Mouse (Mus musculus): Measurements from ENCODE around the gene Kat14. TPM values are rescaled to one million over a fixed set of nuclear protein-coding genes. Genes with fewer than 3 reads are reported as not detected.

The Kat14 gene
- polyA plus RNA-seq, 1 experiment = 0.91 TPM

- Histone ChIP-seq H3K9me3 (ENCODE audit: control insufficient read depth, low read length) (no peaks in the 10 kb centered on the region), H3K4me1 (ENCODE audit: control insufficient read depth) (no peaks in the 10 kb centered on the region), H3K36me3 (ENCODE audit: control insufficient read depth) (no peaks in the 10 kb centered on the region), H3K27me3 (ENCODE audit: control insufficient read depth) (no peaks in the 10 kb centered on the region), H3K4me3 (replicated peaks) (no peak overlapping the region)
- TF ChIP-seq GATA1 (IDR thresholded peaks at IDR 0.05; ENCODE audit: low read length) (no peak), TAL1 (IDR thresholded peaks at IDR 0.05; ENCODE audit: low read length) (no peak)
Observed at GRCm38 (mm10) chr2:144431286-144431825, 62.6 kb downstream of the Kat14 start.

DNA sequence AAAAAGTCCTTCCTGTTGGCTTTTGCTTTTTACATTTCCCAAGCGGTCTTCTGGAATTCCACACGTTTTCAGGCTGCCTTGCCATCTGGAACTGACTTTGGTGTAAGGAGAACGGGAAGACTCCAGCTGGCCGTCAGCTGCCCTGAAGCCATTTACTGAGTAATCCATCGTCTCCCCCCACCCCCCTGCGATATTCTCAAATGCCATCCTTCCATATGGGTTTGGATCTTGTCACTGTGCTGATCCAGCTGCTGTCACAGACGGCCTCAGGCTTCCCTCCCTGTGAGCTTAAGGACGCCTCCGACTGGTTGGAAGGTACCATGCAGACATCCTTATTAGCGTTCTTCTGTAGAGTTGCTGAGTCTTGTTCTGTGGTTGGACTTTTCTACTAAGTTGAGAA lies 66.9 kb downstream of the Kat14 start:
- Histone ChIP-seq H3K4me1 (ENCODE audit: control insufficient read depth) (no peaks in the 10 kb centered on the region), H3K36me3 (ENCODE audit: control insufficient read depth) (no peaks in the 10 kb centered on the region), H3K27me3 (ENCODE audit: control insufficient read depth) (no peaks in the 10 kb centered on the region), H3K9me3 (ENCODE audit: control insufficient read depth, low read length) (no peaks in the 10 kb centered on the region), H3K4me3 (replicated peaks) (no peak overlapping the region)
- TF ChIP-seq GATA1 (IDR thresholded peaks at IDR 0.05; ENCODE audit: low read length) = no peak
- TF ChIP-seq TAL1 (IDR thresholded peaks at IDR 0.05; ENCODE audit: low read length) = no peak

- Histone ChIP-seq H3K4me3 (replicated peaks) (no peak overlapping the region), H3K27me3 (ENCODE audit: control insufficient read depth) (no peaks in the 10 kb centered on the region), H3K4me1 (ENCODE audit: control insufficient read depth) (no peaks in the 10 kb centered on the region), H3K36me3 (ENCODE audit: control insufficient read depth) (no peaks in the 10 kb centered on the region), H3K9me3 (ENCODE audit: control insufficient read depth, low read length) (no peaks in the 10 kb centered on the region)
- TF ChIP-seq TAL1 (IDR thresholded peaks at IDR 0.05; ENCODE audit: low read length) (no peak), GATA1 (IDR thresholded peaks at IDR 0.05; ENCODE audit: low read length) (no peak)
Observed at GRCm38 (mm10) chr2:144438424-144438823, 69.6 kb downstream of the Kat14 start.

DNA sequence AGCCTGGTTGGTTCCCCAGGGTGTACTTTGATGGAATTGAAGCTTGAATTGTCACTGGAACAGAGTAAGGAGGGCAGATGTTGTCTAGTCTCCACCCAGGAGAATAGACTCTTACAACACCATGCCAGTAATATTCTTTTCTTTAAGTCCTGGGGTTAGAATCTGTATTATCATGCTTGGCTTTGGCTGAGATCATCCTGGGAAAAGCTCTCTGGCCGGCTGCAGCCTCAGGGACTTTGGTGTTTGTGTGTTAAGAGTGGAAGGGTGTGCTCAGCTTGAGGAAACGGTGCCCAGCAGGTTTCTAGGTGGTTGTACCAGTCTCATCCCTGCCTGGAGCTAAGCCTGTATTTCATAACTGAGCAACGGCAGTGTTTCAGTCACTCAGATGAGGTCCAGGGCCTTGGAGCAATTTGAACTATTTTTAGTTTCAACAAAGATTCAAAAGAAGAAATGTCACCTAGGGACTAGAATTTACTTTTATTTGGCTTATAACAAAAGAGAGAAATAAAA lies 70.5 kb downstream of the Kat14 start:
- no peaks in the 10 kb centered on the region for H3K9me3 ChIP-seq (ENCODE audit: control insufficient read depth, low read length)

GRCm38 (mm10) chr2:144441386-144441915 lies 72.7 kb downstream of the Kat14 start:
- TF ChIP-seq GATA1 (IDR thresholded peaks at IDR 0.05; ENCODE audit: low read length) (no peak), TAL1 (IDR thresholded peaks at IDR 0.05; ENCODE audit: low read length) (no peak)
- Histone ChIP-seq H3K27me3 (ENCODE audit: control insufficient read depth) (no peaks in the 10 kb centered on the region), H3K4me1 (ENCODE audit: control insufficient read depth) (peaks cover 4% of the 10 kb centered on the region; the same call in 1 of the 2 replicates), H3K4me3 (replicated peaks) (no peak overlapping the region), H3K9me3 (ENCODE audit: control insufficient read depth, low read length) (no peaks in the 10 kb centered on the region), H3K36me3 (ENCODE audit: control insufficient read depth) (no peaks in the 10 kb centered on the region)

More for the DNA sequence above, 70.5 kb downstream of the Kat14 start:
- H3K27me3 ChIP-seq (ENCODE audit: control insufficient read depth) = no peaks in the 10 kb centered on the region
- no peaks in the 10 kb centered on the region for H3K4me1 ChIP-seq (ENCODE audit: control insufficient read depth)
- no peak for TF ChIP-seq GATA1 (IDR thresholded peaks at IDR 0.05; ENCODE audit: low read length)
- no peak for TF ChIP-seq TAL1 (IDR thresholded peaks at IDR 0.05; ENCODE audit: low read length)
- H3K4me3 ChIP-seq (replicated peaks) = no peak overlapping the region
- H3K36me3 ChIP-seq (ENCODE audit: control insufficient read depth) = no peaks in the 10 kb centered on the region

DNA sequence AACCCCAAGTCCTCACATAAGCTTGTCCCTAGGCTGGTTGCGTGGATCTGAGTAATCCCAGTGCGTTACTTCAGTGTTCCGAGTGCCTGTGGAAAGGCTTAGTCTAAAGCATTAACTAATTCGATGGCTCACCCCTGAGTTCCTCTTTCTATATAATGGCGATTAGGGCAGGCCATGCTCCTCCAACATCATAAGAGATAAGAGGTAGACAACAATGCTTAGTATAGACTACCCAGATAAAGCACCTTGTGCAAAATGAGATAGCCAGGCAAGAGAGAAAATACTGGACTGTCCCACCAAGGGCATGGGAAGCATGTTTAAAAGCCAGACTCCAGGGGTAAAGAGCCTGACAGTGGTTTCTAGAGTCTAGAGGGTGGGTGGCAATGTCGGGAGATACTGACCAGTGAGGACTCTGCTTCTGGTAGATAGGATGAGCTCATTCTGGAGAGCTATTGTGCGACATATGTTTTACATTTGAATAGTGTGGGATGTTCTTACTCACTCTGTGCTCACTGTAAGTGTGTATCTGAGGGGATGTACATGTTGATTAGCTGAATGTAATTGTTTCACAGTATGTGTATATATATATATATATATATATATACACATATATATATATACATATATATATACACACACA lies 77.7 kb downstream of the Kat14 start:
- H3K27me3 ChIP-seq (ENCODE audit: control insufficient read depth) = no peaks in the 10 kb centered on the region
- TF ChIP-seq GATA1 (IDR thresholded peaks at IDR 0.05; ENCODE audit: low read length) = no peak
- TF ChIP-seq TAL1 (IDR thresholded peaks at IDR 0.05; ENCODE audit: low read length) = no peak
- H3K36me3 ChIP-seq (ENCODE audit: control insufficient read depth) = no peaks in the 10 kb centered on the region
- H3K9me3 ChIP-seq (ENCODE audit: control insufficient read depth, low read length) = no peaks in the 10 kb centered on the region
- peaks cover 6% of the 10 kb centered on the region; the same call in 1 of the 2 replicates for H3K4me1 ChIP-seq (ENCODE audit: control insufficient read depth)
- no peak overlapping the region for H3K4me3 ChIP-seq (replicated peaks)

DNA sequence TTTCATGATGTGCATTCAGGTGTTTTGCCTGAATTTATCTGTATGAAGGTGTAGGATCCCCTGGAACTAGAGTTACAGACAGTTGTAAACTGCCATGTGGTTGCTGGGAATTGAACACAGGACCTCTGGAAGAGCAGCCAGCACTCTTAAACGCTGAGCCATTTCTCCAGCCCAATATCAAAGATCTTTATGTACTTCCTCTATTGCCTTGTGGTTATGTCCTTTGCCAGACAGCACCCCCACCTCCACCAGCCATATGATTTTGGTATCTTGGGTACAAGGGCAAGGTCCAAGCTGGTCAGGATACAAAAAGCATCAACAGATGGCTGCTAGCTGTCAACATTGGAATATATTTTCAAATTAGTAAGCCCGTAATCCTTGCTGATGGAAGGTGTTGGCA lies 81.6 kb downstream of the Kat14 start:
- Histone ChIP-seq H3K9me3 (ENCODE audit: control insufficient read depth, low read length) (no peaks in the 10 kb centered on the region), H3K36me3 (ENCODE audit: control insufficient read depth) (no peaks in the 10 kb centered on the region), H3K4me3 (replicated peaks) (no peak overlapping the region), H3K27me3 (ENCODE audit: control insufficient read depth) (no peaks in the 10 kb centered on the region), H3K4me1 (ENCODE audit: control insufficient read depth) (peaks cover 6% of the 10 kb centered on the region; the same call in 1 of the 2 replicates)
- TF ChIP-seq GATA1 (IDR thresholded peaks at IDR 0.05; ENCODE audit: low read length) = no peak
- no peak for TF ChIP-seq TAL1 (IDR thresholded peaks at IDR 0.05; ENCODE audit: low read length)

GRCm38 (mm10) chr2:144452364-144453008 lies 83.7 kb downstream of the Kat14 start:
- Histone ChIP-seq H3K27me3 (ENCODE audit: control insufficient read depth) (no peaks in the 10 kb centered on the region), H3K36me3 (ENCODE audit: control insufficient read depth) (no peaks in the 10 kb centered on the region), H3K9me3 (ENCODE audit: control insufficient read depth, low read length) (no peaks in the 10 kb centered on the region), H3K4me3 (replicated peaks) (no peak overlapping the region), H3K4me1 (ENCODE audit: control insufficient read depth) (no peaks in the 10 kb centered on the region)
- TF ChIP-seq TAL1 (IDR thresholded peaks at IDR 0.05; ENCODE audit: low read length) = no peak
- TF ChIP-seq GATA1 (IDR thresholded peaks at IDR 0.05; ENCODE audit: low read length) = no peak

Other genes with a start within 250 kb of the Kat14 start
- gene Mgme1, start 98.3 kb upstream of the Kat14 start, polyA plus RNA-seq (2012) = 0.10 and 0.16 TPM in 2 replicates
- 0.78 and 0.87 TPM in 2 replicates for gene Snx5, start 98.1 kb upstream of the Kat14 start, polyA plus RNA-seq (2012)
- not detected in 2 replicates for gene Ovol2, start 36.8 kb upstream of the Kat14 start, polyA plus RNA-seq (2012)
- gene Pet117, start within 50 bp of the Kat14 start, polyA plus RNA-seq (2012) = 0.09 TPM in 1 of 2 replicates, not detected in the other
- not detected in 2 replicates for gene Dzank1, start 158.4 kb downstream of the Kat14 start, polyA plus RNA-seq (2012)
- gene Polr3f, start 158.7 kb downstream of the Kat14 start, polyA plus RNA-seq (2012) = 0.06 and 0.20 TPM in 2 replicates
- 0.02 TPM in 1 of 2 replicates, not detected in the other for gene Rbbp9, start 181.9 kb downstream of the Kat14 start, polyA plus RNA-seq (2012)
- 0.43 and 0.44 TPM in 2 replicates for gene Sec23b, start 187.2 kb downstream of the Kat14 start, polyA plus RNA-seq (2012)
- 0.10 TPM in 1 of 2 replicates, not detected in the other for gene Smim26, start 225.1 kb downstream of the Kat14 start, polyA plus RNA-seq (2012)
- gene Dtd1, start 230.9 kb downstream of the Kat14 start, polyA plus RNA-seq (2012) = 0.42 and 0.55 TPM in 2 replicates